Mouse (Mus musculus) inflammation-experienced regulatory T-cells, adult 6 months (primary cell): Measurements from ENCODE around the gene Ireb2. TPM values are rescaled to one million over a fixed set of nuclear protein-coding genes. Genes with fewer than 3 reads are reported as not detected.
A peak's percentile ranks its signal among the peaks of the same experiment; 100 is the strongest.
"Not testable (repeated sequence)": the region's sequence is repeated elsewhere in the genome, so short reads cannot be mapped to it uniquely, and the experiment has no call there.

Experiments
- ATAC-seq: one replicate; pipeline ENCODE4 v1.8.0; 2017
- polyA plus RNA-seq, 3 experiments: library from polyadenylated mRNA; unstranded; fragments of 100-300 nt; shearing (Covaris generic); gene quantifications; one replicate each; pipeline ENCODE4 v1.2.1; 2017

Ireb2 gene
- polyA plus RNA-seq: 10 to 100 TPM; 22.2 to 24.6 (median 23.8) TPM

DNA sequence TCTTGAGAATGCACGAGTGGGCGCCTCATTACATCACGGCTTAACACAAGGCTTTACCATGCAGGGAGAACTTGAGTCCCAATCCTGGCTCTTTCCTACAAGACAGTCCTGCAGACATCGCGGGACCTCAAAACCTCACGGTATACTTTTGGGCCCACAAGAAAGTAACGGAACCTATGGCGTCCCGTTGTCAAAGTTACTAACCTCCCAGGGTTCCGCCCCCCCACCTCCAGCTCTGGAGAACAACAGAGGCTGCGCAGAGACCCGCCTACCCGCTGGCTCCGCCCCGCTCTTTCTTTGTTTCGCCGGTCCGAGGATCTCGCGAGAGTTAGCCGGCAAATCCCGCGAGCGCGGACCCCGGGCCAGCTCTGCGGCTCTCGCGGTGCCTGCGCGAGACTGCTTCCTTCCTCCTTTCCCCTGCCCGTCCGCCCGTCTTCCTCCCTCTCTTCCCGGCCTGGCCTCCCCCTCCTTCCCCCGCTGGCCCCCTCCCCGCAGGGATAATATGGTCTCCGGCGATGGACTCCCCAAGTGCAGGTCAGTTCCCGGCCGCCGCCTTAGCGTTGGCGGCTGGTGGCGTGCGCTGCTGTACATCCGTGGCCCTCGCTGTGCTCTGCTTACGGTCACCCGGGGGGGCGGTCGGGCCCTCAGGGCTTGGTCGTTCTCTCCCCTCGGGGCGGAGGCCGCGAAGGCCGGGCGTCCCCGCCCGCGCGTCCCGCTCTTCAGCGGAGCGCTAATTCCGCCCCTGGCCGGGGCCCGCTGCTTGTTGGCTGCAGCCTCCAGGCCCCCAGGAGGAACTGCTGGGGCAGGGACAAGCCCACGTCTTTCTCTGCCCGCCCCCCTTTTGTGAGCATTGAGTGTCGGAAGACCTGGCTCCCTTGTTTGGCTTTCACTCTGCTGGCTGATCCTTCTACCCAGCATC, at the start of gene Ireb2:
Ireb2 (plus strand) TSS at position 427 of the 919 bp plus-strand sequence.
- ATAC-seq: peak; percentile 96

DNA sequence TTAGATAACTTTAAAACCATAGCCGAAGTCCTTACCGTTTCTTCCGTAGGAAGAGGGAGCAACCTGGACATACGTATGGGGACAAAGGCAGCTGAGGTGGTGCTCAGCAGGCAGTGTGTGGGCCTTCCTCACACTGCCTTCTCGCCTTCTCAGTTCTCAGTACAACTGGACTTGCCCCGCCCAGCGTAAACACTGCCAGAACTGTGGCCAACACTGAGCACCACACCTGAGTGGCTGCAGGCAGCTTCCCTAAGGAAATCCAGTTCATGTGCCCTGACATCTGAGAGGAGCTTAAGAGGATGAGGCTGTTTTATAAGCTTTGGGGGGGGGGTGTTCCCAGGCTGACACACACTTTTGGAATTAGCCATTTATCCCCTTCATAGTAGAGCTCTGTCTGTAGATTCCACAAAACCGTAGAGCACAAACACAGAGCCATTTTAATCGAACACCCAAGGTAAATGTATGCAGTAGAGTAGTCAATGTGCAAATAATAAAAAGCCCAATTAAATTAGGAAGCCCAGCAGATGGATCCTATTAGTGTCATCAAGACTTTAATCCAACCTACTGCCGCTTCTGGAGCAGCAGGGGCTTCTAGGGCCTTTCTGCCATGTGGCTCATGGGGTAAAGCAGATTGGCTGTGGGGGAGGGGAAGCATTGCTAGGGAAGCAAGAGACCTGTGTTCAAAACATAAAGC, 46.9 kb upstream of the Ireb2 start:
- ATAC-seq: no peak

DNA sequence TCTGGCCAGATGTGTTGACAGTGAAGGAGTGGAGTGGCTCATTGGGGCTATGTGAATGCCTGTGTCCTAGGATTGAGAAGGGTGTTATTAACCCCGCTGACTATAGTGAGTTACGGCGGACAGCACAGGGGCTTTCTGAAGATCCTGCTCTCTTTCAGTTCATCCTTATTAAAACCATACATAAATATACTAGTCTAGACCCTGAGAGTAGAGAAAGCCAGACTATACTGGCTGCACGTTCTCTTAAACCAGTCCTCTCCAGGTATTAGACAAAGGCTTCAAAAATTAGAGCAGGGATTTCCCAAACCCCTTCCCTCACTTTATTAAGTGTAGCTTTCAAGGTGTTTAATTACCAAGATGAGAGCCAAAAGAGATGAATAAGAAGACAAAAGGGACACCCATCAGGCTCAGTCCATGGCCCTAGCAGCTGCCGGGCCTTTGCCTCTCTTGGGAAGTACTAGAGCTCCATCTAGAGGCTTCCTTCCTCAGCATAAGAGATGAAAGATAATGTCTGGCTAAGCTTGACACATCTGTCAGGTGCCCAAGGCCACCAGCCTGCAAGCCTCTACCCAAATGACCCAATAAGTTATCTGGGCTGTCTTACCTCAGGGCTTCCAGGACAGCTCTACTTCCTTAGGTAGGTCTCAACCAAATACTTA, 42.0 kb upstream of the Ireb2 start:
- ATAC-seq: no peak

DNA sequence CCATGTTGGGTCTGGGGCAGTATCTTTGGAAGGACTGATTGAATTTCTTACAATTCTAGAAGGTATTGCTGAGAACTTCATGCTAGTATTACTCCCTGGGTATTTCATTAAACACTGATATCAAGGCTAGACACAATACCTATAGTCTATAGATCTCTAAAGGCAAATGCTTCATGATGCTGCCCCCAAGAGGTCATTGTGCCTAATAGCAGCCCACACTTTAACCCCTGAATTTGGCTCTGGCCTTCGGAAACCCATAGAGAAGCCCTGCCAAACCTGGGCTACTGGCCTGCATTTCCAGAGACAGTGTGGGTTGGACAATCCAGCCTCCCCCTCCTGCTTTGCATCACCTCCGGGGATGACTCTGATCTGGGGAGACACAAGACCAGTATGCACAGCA, 33.8 kb upstream of the Ireb2 start:
- no peak for ATAC-seq

DNA sequence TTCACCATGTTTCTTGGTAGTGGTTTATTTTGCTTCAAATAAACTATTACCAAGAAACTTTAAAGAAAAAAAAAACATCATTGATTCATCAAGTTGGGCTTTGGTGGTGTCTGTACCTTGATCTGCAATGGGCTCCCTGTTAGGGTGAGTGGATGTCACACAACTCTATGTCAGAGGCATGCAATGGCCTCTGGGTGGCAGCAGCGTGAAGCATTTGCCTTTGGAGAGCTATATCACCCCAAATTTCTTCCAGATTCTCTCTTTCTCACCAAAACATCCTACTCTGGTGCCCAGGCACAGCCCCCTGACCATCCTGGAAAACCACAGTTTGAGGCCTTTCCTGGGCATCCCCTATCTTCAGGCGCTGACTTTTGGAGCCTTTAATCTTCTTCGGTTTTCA, 33.0 kb upstream of the Ireb2 start:
- ATAC-seq: no peak

DNA sequence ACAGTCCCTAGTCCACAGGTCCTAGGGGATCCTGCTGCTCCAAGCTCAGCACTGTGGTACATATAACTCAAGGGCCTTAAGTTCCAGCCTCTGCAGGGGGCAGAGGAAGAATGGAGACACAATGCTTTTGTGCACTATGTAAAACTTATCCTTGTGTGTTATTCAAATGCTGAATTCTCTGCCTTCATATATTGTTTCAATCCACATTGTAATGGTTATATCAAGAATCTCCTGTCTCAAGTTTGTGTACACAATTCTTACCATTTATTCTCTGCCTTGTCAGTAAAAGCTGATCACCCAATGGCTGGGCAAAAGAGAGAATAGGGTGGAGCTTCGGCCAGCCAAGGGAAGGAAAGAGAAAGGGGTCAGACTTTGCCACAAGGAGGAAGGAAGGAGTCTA, 29.8 kb upstream of the Ireb2 start:
- no peak for ATAC-seq

DNA sequence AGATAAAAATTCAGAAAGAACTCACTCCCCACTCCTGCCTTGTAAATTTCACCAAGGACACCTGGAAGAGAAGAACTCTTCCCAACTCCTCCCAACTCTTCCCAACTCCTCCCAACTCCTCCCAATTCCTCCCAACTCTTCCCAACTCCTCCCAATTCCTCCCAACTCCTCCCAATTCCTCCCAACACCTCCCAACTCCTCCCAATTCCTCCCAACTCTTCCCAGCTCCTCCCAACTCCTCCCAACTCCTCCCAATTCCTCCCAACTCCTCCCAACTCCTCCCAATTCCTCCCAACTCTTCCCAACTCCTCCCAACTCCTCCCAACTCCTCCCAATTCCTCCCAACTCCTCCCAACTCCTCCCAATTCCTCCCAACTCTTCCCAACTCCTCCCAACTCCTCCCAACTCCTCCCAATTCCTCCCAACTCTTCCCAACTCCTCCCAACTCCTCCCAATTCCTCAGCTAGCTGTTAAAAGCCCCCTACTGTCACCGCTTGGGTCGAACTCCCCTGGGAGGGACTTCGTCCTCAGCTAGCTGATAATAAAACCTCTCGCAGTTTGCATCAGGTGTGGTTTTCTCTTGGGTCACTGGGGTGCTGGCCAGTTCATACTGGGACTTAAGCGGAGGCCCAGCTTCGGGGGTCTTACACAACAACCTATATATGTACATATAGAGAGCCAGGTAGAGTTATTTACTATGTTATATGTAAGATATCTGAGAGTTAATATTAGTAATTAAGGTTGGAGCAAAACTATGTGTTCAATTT, 27.5 kb upstream of the Ireb2 start:
- ATAC-seq: not testable (repeated sequence)

DNA sequence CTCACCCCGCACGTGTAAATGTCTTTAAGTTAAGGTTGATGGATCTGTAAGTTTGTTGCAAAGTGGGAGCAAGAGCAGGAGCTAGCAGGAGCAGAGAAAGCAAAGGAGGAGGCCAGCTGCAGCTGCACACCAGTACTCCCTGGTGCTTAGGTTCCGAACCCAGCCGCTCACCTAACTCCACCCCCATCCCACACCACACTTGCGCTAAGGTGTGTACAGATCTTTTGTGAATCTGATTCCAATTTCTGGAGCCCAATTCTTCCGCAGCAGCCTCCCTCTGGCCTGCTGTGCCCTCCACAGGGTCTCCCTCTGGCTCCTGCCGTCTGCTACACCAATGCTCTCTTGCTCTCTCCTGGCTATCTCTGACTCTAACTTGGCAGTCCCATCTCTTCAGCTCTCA, 25.8 kb upstream of the Ireb2 start:
- ATAC-seq: no peak

DNA sequence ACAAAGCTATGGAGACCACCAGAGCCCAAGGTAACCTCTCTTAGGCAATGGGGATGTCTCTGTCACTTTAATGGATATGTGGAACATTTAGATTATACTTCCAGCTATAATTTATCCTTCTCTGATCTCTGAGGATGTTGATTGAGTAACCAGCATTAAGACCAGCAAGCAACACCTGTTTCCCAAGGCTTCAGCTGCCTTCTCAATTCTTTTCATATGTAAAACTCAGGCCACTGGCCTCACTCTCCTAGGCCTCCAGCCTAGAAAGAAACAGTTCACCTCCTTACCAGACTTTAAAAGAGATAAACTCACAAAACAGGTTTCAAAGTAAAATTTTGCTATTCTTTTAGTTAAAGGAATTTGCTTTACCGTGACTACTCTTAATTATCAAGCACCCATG, 23.4 kb upstream of the Ireb2 start:
- no peak for ATAC-seq

DNA sequence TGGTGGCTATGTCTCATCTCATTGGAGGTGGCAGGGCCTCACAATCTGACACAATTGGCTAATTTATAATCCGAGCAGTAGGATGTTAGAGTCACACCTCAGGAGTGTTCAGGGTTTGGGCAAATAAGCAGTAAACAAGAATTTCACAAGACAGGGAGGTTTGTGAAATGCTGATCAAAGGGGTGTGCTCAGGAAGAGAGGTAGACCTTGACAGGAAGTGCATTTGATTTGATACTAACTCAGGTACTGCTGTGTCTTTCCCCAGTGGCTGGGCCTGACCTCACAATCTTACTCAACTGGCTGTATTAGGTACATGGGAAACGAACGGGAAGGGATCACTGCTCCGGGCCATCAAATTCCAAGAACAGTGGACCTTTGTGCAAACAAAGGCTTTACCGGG, 21.3 kb upstream of the Ireb2 start:
- no peak for ATAC-seq

DNA sequence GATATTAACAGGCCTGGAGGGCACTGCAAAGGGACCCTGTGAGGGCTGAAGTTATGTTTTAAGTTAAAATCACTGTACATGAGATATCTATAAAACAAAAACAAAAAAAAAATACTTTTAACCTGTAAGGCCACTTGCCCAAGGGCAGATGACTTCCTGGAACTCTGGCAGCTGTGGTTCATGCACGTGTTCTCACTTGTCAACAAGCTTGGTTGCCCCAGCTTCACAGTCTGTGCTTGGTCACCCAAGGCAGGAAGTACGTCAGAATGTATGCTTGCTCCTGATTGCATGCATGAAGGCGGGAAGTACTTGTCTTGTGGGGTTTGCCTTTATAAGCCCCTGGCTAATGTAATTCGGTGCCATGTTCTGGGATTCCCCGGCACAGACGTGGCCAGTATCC, 19.7 kb upstream of the Ireb2 start:
- peak; percentile 43 for ATAC-seq

DNA sequence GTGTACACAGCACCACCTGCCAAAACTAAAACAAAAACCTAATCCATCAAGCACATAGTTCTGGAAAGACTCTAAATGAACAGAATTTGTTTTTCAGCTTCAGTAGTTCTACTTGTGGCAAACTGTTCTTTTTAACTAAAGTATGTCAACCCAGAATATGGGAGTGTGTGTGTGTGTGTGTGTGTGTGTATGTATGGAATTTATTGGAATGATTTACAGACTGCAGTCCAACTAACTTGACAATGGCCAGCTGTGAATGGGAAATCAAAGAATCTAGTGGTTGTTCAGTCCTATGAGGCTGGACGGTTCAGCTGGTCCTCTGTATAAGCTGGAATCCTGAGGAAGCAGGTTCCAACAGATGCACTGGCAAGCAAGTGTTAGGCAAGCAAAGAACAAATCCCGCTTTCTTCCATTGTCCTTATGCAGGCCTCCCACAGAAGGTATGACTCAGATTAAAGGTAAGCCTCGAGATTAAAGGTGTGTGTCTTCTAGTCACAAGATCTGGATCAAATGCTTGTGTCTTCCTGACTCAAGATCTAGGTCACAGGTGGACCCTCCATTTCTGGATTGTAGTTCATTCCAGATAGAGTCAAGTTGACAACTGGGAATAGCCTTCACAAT, 18.9 kb upstream of the Ireb2 start:
- no peak for ATAC-seq

DNA sequence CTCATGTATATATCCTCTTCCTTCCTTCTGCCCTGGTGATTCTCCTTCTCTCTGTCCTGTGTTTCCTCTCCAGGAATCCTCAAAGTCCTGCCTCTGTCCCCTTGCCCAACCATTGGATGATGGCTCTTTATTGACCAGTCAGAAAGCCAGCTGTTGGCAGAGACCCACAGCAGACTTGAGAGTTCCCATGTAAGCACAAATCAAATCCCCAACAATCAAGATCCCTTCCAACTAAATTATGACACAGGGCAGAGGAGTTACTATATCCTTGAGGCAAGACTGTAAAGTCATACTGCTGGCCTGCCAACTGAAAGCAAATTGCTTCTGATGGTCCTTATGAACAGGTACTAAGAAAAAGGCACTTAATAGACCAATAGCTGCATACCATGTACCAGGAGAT, 15.4 kb upstream of the Ireb2 start:
- no peak for ATAC-seq

DNA sequence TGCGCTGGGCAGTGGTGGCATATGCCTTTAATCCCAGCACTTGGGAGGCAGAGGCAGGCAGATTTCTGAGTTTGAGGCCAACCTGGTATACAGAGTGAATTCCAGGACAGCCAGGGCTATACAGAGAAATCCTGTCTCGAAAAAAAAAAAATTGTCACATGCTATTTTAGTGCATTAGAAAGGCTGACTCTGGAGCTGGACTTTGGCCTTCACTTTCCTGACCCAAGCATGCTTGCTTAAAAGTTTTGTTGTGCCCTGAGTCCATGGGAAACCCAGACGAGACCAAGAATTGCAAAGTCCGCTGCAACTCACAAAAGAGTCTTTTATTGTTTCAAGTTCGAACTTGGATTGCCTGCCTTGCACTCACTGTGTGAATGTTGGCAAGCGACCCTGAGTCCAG, 10.6 kb upstream of the Ireb2 start:
- not testable (repeated sequence) for ATAC-seq

DNA sequence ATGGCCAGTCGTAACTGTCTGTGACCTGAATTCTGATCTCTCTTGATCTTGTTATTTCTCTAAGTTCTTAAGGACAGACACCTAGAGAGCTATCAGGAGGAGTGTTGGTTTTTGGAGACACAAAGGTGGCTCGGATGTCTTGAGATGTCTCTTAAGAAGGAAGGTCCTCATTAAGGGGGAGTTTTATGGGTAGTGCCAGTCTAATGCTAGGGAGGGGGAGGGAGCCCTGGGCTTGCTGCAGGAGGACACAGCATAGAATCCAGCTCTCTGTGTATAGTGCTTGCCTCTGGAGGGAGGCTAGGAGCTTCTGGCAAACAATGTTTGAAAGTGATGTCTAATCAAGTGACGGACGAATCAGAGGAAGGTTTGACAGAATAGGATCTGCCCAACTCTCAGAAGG, 10.0 kb upstream of the Ireb2 start:
- ATAC-seq: no peak

DNA sequence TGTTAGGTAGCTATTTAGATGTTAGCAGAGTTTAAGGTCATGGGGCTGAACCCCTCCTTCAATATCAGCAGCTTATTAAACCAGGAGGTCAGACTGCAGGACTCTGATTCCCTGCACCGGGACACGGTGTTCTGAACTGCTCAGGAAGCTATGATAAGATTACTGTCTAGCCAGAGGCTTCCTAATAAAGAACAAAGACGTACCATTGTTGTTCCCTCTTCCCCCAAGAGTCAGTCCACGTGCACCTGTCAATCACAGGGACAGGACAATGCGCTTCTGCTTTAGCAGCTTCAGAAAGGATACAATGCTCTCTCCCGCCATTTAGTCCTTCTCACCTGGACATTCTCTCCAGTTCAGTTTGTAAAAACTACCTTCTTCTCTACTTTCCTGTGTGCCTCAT, 8.0 kb upstream of the Ireb2 start:
- no peak for ATAC-seq

DNA sequence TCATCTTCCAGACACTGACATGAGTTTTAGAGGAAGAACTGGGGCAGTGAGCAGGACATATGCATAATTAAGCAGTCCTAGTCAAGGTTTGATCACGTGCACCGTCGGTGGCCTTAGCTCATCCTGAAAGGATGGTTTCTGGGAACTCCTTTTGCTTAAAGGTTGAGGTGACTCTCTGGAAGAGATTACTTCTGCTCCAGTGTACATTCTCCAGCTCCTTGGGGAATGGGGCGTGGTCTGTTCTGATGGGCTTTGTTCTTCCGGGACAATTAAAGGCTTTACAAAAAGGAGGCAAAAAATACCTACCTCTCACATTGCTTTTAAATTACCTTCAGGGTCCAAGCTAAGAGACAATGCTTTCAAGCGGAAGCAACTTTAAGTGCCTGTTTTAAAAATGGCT, 7.5 kb upstream of the Ireb2 start:
- no peak for ATAC-seq

DNA sequence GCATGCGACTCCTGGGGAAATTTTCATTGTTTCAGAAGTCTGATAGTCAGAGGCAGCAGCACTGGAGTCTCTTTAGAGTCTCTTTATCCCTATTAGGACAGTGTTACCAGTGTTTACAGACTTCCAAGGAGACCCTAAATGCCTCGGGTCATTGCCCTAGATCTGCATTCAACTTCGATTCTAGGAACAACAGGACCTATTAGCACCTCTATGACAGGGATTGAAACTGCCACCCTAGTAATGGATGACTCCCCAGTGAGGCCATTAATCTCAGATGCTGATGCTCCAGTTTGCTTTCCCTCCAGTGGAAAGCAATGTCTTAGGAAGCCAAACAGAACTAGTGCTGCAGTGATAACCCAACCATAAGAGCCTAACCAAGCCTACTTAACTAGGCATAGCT, 6.1 kb upstream of the Ireb2 start:
- no peak for ATAC-seq

DNA sequence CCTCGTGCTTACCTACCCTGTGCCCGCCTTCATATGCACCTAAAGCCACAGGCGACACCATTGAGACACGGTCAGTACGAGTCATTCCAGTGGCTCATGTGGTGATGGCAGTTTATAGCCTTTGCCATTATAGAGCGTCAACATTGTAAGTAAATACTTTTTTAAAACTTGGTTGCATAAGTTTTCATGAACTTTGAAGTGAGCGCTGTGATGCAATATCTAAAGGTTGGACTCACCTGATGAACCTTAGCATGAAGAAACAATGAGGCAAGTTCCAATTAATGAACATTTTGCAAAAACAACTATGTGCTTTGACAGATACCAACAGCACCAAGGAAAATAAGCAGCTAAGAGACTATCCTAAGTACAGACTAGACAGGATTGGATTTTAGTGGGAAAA, 3.1 kb upstream of the Ireb2 start:
- no peak for ATAC-seq

DNA sequence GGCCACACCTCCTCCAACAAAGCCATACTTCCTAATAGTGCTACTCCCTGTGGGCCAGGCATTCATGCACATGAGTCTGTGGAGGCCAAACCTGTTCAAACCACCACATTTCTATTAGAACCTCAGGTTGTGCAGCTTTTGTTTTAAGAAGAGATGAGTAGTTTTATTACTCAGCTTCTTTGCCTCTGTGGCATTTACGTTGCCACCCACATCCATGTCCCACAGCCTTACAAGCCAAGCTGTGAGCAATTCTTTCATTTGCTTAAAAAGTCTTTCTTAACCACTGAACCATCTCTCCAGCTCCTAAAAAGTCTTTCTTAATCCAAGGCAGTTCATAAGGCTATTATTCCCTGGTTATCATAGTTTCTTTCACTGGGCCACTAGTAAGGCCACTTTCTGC, 15.2 kb downstream of the Ireb2 start:
- no peak for ATAC-seq

DNA sequence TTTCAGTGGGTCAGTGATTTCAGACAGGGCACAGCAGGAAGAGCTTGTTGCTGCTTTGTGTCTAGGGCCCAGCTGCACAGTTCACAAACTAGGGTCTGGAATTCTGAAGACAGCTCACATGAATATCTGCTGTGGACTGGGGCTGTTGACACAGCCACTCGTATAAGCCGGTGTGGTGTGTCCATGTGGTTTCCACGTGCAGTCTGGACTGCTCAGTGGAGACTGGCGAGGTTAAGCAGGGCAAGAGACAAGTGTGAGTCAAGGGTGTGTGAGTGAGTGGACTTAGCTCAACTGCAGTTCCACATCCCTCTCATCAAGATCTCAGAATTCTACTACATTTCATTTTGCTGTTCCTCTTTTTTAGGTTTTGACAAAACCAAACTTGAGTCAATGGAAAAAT, 28.5 kb downstream of the Ireb2 start:
- no peak for ATAC-seq

DNA sequence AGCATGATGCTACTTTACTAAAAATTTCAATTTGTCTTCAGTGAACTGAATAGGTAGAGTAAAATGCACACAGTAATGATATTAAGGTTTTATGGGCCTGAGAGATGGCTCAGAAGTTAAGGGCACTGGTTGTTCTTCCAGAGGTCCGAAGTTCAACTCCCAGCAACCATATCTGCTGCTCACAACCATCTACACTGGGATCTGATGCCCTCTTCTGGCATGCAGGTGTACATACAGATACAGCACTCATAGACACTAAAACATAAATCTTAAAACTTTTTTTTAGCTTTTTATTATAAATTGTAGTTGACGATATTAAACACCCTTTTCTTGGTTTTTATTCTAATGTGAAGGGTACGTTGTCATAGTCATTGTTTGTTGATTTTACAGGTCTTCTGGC, 33.5 kb downstream of the Ireb2 start:
- no peak for ATAC-seq
